Mouse (Mus musculus): ENCODE results near the gene Hsd11b1. TPM values are rescaled to one million over a fixed set of nuclear protein-coding genes. Genes with fewer than 3 reads are reported as not detected.
A peak's percentile ranks its signal among the peaks of the same experiment; 100 is the strongest.

Gene Hsd11b1
- polyA plus RNA-seq (2015; fragmentation: Nextera tagmentation; extraction: Ambion mirVana): 6.8 and 6.9 TPM in 2 replicates

GRCm38 (mm10) chr1:193263955-193264598, at the start of gene Hsd11b1:
Gene Hsd11b1, minus strand, starts transcription at chr1:193264075.
- Histone ChIP-seq H3K4me1 (peaks cover 13% of the 10 kb centered on the region; the same call in 1 of the 2 replicates), H3K27ac (replicated peaks) (no peak within 1 kb of the TSS), H3K9ac (no peak within 1 kb of the TSS), H3K27me3 (no peaks in the 10 kb centered on the region), H3K4me3 (replicated peaks) (no peak within 1 kb of the TSS), H3K4me2 (replicated peaks) (no peak within 1 kb of the TSS), H3K36me3 (no peaks in the 10 kb centered on the region), H3K9me3 (replicated peaks) (no peaks in the 10 kb centered on the region)
- 68% methylated on average over 5 of the region's 5 CpGs for WGBS
- ATAC-seq (ENCODE audit: insufficient number of reproducible peaks, low FRiP score, low TSS enrichment, low read depth): no peak

GRCm38 (mm10) chr1:193311596-193311995, 47.7 kb upstream of the Hsd11b1 start:
- Histone ChIP-seq H3K27me3 (no peaks in the 10 kb centered on the region), H3K4me2 (replicated peaks) (no peak overlapping the region)

GRCm38 (mm10) chr1:193310519-193311085, 46.7 kb upstream of the Hsd11b1 start:
- WGBS: 88% methylated on average over 3 of the region's 3 CpGs
- H3K27me3 ChIP-seq: no peaks in the 10 kb centered on the region

More at GRCm38 (mm10) chr1:193311596-193311995, 47.7 kb upstream of the Hsd11b1 start:
- Histone ChIP-seq H3K9ac (no peak overlapping the region), H3K4me1 (no peaks in the 10 kb centered on the region), H3K4me3 (replicated peaks) (no peak overlapping the region), H3K9me3 (replicated peaks) (no peaks in the 10 kb centered on the region), H3K27ac (replicated peaks) (no peak overlapping the region), H3K36me3 (no peaks in the 10 kb centered on the region)
- WGBS: 73% methylated on average over 1 of the region's 1 CpGs
- ATAC-seq (ENCODE audit: insufficient number of reproducible peaks, low FRiP score, low TSS enrichment, low read depth): no peak

GRCm38 (mm10) chr1:193309785-193310518, 46.1 kb upstream of the Hsd11b1 start:
- ATAC-seq (ENCODE audit: insufficient number of reproducible peaks, low FRiP score, low TSS enrichment, low read depth): no peak

More at GRCm38 (mm10) chr1:193310519-193311085, 46.7 kb upstream of the Hsd11b1 start:
- no peaks in the 10 kb centered on the region for H3K36me3 ChIP-seq
- no peak for ATAC-seq (ENCODE audit: insufficient number of reproducible peaks, low FRiP score, low TSS enrichment, low read depth)
- no peak overlapping the region for H3K4me2 ChIP-seq (replicated peaks)
- no peaks in the 10 kb centered on the region for H3K4me1 ChIP-seq
- no peaks in the 10 kb centered on the region for H3K9me3 ChIP-seq (replicated peaks)
- H3K4me3 ChIP-seq (replicated peaks): no peak overlapping the region
- H3K9ac ChIP-seq: no peak overlapping the region
- no peak overlapping the region for H3K27ac ChIP-seq (replicated peaks)

GRCm38 (mm10) chr1:193306832-193307231, 43.0 kb upstream of the Hsd11b1 start:
- Histone ChIP-seq H3K9me3 (replicated peaks) (no peaks in the 10 kb centered on the region), H3K9ac (no peak overlapping the region), H3K36me3 (no peaks in the 10 kb centered on the region), H3K4me1 (no peaks in the 10 kb centered on the region; the same call in 1 of the 2 replicates), H3K27ac (replicated peaks) (no peak overlapping the region), H3K4me3 (replicated peaks) (no peak overlapping the region), H3K4me2 (replicated peaks) (no peak overlapping the region), H3K27me3 (no peaks in the 10 kb centered on the region)
- WGBS: 91% methylated on average over 2 of the region's 2 CpGs
- ATAC-seq (ENCODE audit: insufficient number of reproducible peaks, low FRiP score, low TSS enrichment, low read depth): no peak

More at GRCm38 (mm10) chr1:193309785-193310518, 46.1 kb upstream of the Hsd11b1 start:
- H3K27me3 ChIP-seq: no peaks in the 10 kb centered on the region
- H3K36me3 ChIP-seq: no peaks in the 10 kb centered on the region
- no peaks in the 10 kb centered on the region for H3K4me1 ChIP-seq
- no peak overlapping the region for H3K4me2 ChIP-seq (replicated peaks)
- 69% methylated on average over 1 of the region's 1 CpGs for WGBS
- H3K9me3 ChIP-seq (replicated peaks): no peaks in the 10 kb centered on the region
- H3K27ac ChIP-seq (replicated peaks): no peak overlapping the region
- H3K9ac ChIP-seq: no peak overlapping the region
- H3K4me3 ChIP-seq (replicated peaks): no peak overlapping the region

- H3K4me3 ChIP-seq (replicated peaks): no peak overlapping the region
- no peaks in the 10 kb centered on the region for H3K36me3 ChIP-seq
- no peak for ATAC-seq (ENCODE audit: insufficient number of reproducible peaks, low FRiP score, low TSS enrichment, low read depth)
- WGBS: 37% methylated on average over 7 of the region's 7 CpGs
- no peaks in the 10 kb centered on the region for H3K9me3 ChIP-seq (replicated peaks)
- no peaks in the 10 kb centered on the region for H3K27me3 ChIP-seq
- no peak overlapping the region for H3K9ac ChIP-seq
- no peak overlapping the region for H3K4me2 ChIP-seq (replicated peaks)
- no peak overlapping the region for H3K27ac ChIP-seq (replicated peaks)
- peaks cover 7% of the 10 kb centered on the region; the same call in 1 of the 2 replicates for H3K4me1 ChIP-seq
Observed at GRCm38 (mm10) chr1:193305386-193305785, 41.5 kb upstream of the Hsd11b1 start.

- H3K9me3 ChIP-seq (replicated peaks): no peaks in the 10 kb centered on the region
- ATAC-seq (ENCODE audit: insufficient number of reproducible peaks, low FRiP score, low TSS enrichment, low read depth): 0 out of 2 replicates have a peak, but pooled peaks have one; percentile 39
- H3K4me2 ChIP-seq (replicated peaks): 0 out of 2 replicates have a peak overlapping the region, but pooled peaks have one; percentile 34
- 63% methylated on average over 2 of the region's 2 CpGs for WGBS
- H3K4me1 ChIP-seq: peaks cover 7% of the 10 kb centered on the region; the same call in 1 of the 2 replicates
- H3K9ac ChIP-seq: no peak overlapping the region
- no peaks in the 10 kb centered on the region for H3K27me3 ChIP-seq
- no peaks in the 10 kb centered on the region for H3K36me3 ChIP-seq
- H3K27ac ChIP-seq (replicated peaks): no peak overlapping the region
- H3K4me3 ChIP-seq (replicated peaks): no peak overlapping the region
Observed at GRCm38 (mm10) chr1:193303096-193303495, 39.2 kb upstream of the Hsd11b1 start.

- no peaks in the 10 kb centered on the region for H3K36me3 ChIP-seq
- 0 out of 2 replicates have a peak overlapping the region, but pooled peaks have one; percentile 31 for H3K27ac ChIP-seq (replicated peaks)
- WGBS: 49% methylated on average over 8 of the region's 8 CpGs
- peaks cover 7% of the 10 kb centered on the region; the same call in 1 of the 2 replicates for H3K4me1 ChIP-seq
- H3K4me3 ChIP-seq (replicated peaks): peak overlapping the region; percentile 25
- H3K4me2 ChIP-seq (replicated peaks): peak overlapping the region; percentile 34
- H3K9ac ChIP-seq: no peak overlapping the region
- ATAC-seq (ENCODE audit: insufficient number of reproducible peaks, low FRiP score, low TSS enrichment, low read depth): no peak
- H3K9me3 ChIP-seq (replicated peaks): no peaks in the 10 kb centered on the region
- H3K27me3 ChIP-seq: no peaks in the 10 kb centered on the region
Observed at GRCm38 (mm10) chr1:193302093-193302405, 38.2 kb upstream of the Hsd11b1 start.

- H3K4me3 ChIP-seq (replicated peaks): peak overlapping the region; percentile 25
- no peaks in the 10 kb centered on the region for H3K27me3 ChIP-seq
- H3K4me1 ChIP-seq: peaks cover 7% of the 10 kb centered on the region; the same call in 1 of the 2 replicates
- peak overlapping the region; percentile 48; the same call in 1 of the 2 replicates for H3K27ac ChIP-seq (replicated peaks)
- no peak overlapping the region for H3K9ac ChIP-seq
- H3K36me3 ChIP-seq: no peaks in the 10 kb centered on the region
- H3K4me2 ChIP-seq (replicated peaks): peak overlapping the region; percentile 34
- peak; percentile 20; the same call in 1 of the 2 replicates for ATAC-seq (ENCODE audit: insufficient number of reproducible peaks, low FRiP score, low TSS enrichment, low read depth)
- H3K9me3 ChIP-seq (replicated peaks): no peaks in the 10 kb centered on the region
- WGBS: 48% methylated on average over 6 of the region's 6 CpGs
Observed at GRCm38 (mm10) chr1:193301216-193302092, 37.6 kb upstream of the Hsd11b1 start.

GRCm38 (mm10) chr1:193299995-193300394, 36.1 kb upstream of the Hsd11b1 start:
- Histone ChIP-seq H3K4me2 (replicated peaks) (no peak overlapping the region), H3K4me1 (peaks cover 7% of the 10 kb centered on the region; the same call in 1 of the 2 replicates), H3K9ac (no peak overlapping the region), H3K9me3 (replicated peaks) (no peaks in the 10 kb centered on the region), H3K4me3 (replicated peaks) (no peak overlapping the region), H3K27me3 (no peaks in the 10 kb centered on the region), H3K27ac (replicated peaks) (peak overlapping the region; percentile 44; the same call in 1 of the 2 replicates), H3K36me3 (no peaks in the 10 kb centered on the region)
- 35% methylated on average over 1 of the region's 1 CpGs for WGBS
- no peak for ATAC-seq (ENCODE audit: insufficient number of reproducible peaks, low FRiP score, low TSS enrichment, low read depth)
